Mouse (Mus musculus) gastrocnemius, adult 18-20 months (tissue): ENCODE data around the gene Rplp0. TPM values are rescaled to one million over a fixed set of nuclear protein-coding genes. Genes with fewer than 3 reads are reported as not detected.

Experiments used
- DNase-seq: peaks from one replicate; pipeline ENCODE4 v3.0.0; 2021; ENCODE audit warnings: low spot score
- total RNA-seq, 2 experiments: library from RNA; stranded (reverse); gene quantifications; 2 replicates each; pipeline ENCODE4 v1.2.3; 2021

Rplp0 gene
- total RNA-seq, 2 experiments from 2014 or later = 617 to 621 TPM

GRCm38 (mm10) chr5:115526456-115527202, 32.6 kb upstream of the Rplp0 start:
- no peak for DNase-seq

- DNase-seq = no peak
Measured at GRCm38 (mm10) chr5:115528128-115528527, 31.1 kb upstream of the Rplp0 start.

DNA sequence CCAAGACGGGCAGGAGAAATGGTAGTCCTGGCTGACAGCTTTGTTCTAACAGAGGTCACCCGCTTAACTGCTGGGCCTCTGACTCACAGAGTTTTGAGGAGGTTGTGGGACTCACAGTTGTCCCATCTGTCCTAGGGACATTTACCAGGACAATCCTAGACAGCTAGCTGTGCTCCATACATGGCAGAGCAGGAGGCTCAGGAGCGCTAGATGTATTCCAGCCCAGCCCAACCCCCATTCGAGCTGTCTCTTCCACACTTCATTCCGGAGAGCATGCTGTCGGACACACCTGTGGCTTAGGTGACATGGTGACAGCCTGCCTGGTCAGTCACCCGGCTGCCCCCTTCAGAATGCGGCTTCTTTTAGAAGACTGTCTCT, 29.9 kb upstream of the Rplp0 start:
- no peak for DNase-seq

- no peak for DNase-seq
Measured at GRCm38 (mm10) chr5:115529742-115530446, 29.4 kb upstream of the Rplp0 start.

DNA sequence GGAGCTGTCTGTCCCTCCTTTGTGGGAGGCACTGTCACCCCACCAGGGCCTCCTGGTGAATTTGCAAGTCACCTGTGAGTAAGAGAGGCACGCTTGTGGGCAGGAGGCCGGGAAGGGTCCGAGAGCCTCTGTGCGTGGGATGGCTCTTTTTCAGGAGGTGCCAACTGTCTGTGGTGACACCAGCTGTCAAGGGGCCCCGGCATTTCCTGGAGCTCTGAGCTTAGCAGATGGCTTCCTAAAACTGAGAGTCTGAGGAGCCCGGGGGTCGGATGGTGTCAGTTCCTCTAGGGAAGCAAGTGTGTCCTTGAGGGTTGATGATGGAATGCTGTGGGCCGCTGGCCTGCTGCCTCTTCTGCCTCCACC, 28.8 kb upstream of the Rplp0 start:
- DNase-seq = no peak

DNA sequence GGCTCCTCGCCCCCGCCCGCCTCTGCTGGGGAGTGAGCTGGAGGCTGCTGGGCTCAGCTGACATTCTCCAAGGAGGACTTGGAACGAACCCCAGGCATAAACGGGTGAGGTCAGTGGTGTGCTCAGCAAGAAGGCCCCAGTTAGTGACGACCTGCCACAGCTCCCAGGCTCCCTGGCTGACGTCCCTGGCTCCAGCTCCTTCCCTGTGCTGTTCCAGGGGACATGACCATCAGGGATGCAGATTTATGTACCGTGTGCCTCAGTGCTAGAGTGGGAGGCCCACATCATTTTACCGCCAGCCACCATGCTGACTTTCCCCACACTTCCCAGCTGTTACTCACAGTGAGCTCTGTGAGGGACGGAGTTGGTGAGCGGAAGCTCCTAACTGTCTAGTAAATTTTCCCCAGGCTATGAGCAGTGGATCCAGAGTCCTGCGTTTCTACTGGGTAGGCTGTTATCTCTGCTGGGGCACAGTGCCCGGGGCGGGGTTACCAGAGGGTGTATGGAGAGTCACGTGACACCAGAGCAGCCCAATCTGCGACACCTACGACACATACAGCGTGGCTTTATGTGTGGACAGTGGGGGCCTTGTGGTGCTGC, 27.5 kb upstream of the Rplp0 start:
- peak; percentile 95 for DNase-seq

GRCm38 (mm10) chr5:115534290-115534731, 25.0 kb upstream of the Rplp0 start:
- peak; percentile 80 for DNase-seq

- DNase-seq = peak; percentile 54
Measured at GRCm38 (mm10) chr5:115534856-115535255, 24.4 kb upstream of the Rplp0 start.

DNA sequence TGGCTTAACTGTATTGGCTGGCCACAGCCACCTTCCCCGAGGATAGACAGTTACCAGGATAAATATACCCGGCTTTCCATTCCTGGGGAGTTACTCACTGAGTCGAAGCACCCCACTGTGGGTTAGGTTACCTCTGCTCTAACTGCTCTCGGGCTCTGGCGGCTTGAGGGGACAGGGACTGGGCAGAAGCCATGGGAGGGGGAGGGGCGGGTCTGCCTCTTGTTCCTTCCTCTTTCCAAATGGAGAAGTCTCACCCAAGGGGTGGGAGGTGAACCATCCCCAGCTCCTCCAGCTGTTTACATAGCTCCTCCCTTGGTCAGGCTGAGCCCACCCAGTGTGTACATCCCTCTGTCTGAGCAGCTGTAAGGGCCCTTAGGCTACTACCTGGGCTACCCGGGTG, 23.6 kb upstream of the Rplp0 start:
- peak; percentile 75 for DNase-seq

GRCm38 (mm10) chr5:115538017-115538692, 21.1 kb upstream of the Rplp0 start:
- DNase-seq = no peak

GRCm38 (mm10) chr5:115538693-115539043, 20.6 kb upstream of the Rplp0 start:
- DNase-seq = peak; percentile 95

DNA sequence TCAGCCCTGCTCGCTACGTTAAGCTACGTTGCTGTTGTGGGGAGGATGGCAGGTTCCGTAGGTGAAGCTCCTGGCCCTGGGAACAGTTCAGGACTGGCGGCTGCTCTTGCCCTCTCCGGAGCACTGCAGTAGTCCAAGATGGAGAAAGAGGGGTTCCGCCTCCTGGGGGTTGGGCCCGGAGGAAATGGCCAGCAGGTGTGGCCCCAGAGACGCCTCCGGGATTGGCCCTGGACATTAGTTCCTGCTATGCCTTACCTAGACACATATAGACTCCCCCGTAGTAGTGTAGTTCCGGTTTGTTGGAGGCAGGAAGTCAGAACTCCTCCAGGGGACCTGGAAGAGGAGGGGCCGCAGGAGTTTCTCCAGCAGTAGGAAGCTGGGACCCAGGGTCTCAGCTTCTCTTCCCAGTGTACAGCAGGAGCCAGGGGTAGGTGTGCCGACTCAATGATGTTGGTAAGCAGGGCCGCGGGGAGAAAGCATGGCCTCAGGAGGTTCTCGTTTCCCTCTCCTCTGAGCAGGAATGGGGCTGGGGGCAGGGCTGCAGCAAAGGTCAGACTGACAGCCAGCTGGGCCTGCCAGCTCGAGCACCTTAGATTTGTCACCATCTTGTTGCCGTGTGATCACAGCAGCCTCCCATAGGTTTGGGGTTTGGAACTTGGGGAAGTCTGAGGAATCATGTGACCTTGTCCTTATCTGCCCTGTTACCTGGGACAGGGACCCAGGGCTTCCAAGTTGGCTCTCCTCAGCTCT, 16.5 kb upstream of the Rplp0 start:
- no peak for DNase-seq

- no peak for DNase-seq
Measured at GRCm38 (mm10) chr5:115543509-115544253, 15.6 kb upstream of the Rplp0 start.

- no peak for DNase-seq
Measured at GRCm38 (mm10) chr5:115544655-115545185, 14.5 kb upstream of the Rplp0 start.

- DNase-seq = no peak
Measured at GRCm38 (mm10) chr5:115545636-115546035, 13.6 kb upstream of the Rplp0 start.

GRCm38 (mm10) chr5:115546536-115546935, 12.7 kb upstream of the Rplp0 start:
- no peak for DNase-seq

DNA sequence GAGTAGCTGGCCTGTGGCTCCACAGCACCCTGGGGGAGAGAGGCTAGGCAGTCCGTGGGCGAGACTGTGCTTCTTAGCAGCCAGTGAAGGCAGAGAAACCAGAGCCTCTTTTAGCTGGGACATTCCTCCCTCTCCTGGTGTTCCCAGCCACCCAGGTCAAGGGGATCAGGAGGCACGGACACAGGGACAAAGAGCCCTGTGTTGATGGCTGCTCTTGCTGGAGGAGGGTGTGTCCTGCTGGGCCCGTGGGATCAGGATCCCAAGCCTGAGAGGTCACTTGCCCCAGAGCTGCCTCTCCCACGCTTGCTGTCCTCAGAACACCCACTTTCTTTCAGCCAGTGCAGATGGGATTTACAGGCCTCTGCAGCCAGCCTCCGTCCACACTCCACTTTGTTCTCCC, 12.3 kb upstream of the Rplp0 start:
- no peak for DNase-seq

- DNase-seq = peak; percentile 60
Measured at GRCm38 (mm10) chr5:115547421-115547820, 11.8 kb upstream of the Rplp0 start.

- no peak for DNase-seq
Measured at GRCm38 (mm10) chr5:115548501-115549285, 10.6 kb upstream of the Rplp0 start.
